Mouse (Mus musculus) stomach, embryonic 16.5 days (tissue): ENCODE measurements around the gene Camkmt. TPM values are rescaled to one million over a fixed set of nuclear protein-coding genes. Genes with fewer than 3 reads are reported as not detected.

Experiments used
- ATAC-seq: fragments of 200-750 bp; cut with Nextera tagmentation; 2 replicates; pipeline ENCODE4 v1.8.0; 2017; ENCODE audit warnings: moderate number of reproducible peaks, moderate TSS enrichment; ENCODE audit not compliant: insufficient read depth, low FRiP score
- H3K27ac ChIP-seq: fragments of 300-500 bp; sonication (generic); 2 replicates; pipeline ENCODE4 v1.5.1; 2014; ENCODE audit warnings: low read length
- H3K27me3 ChIP-seq: fragments of 300-500 bp; sonication (generic); 2 replicates; pipeline ENCODE4 v1.6.1; 2014; ENCODE audit warnings: low read length, control low read depth, mixed read lengths; ENCODE audit not compliant: control insufficient read depth, insufficient read depth
- H3K36me3 ChIP-seq: fragments of 300-500 bp; sonication (generic); 2 replicates; pipeline ENCODE4 v1.6.1; 2014; ENCODE audit warnings: low read length; ENCODE audit not compliant: control insufficient read depth, insufficient read depth
- H3K4me1 ChIP-seq: fragments of 300-500 bp; sonication (generic); 2 replicates; pipeline ENCODE4 v1.6.1; 2014; ENCODE audit warnings: low read length, control low read depth, mixed read lengths; ENCODE audit not compliant: control insufficient read depth, insufficient read depth
- H3K4me2 ChIP-seq: fragments of 300-500 bp; sonication (generic); 2 replicates; pipeline ENCODE4 v1.6.1; 2014; ENCODE audit warnings: low read depth, low read length, mixed read lengths
- H3K4me3 ChIP-seq: fragments of 300-500 bp; sonication (generic); replicated peaks from 2 replicates; pipeline ENCODE4 v1.5.1; 2014; ENCODE audit warnings: mild to moderate bottlenecking, low read length
- H3K9ac ChIP-seq: fragments of 300-500 bp; sonication (generic); 2 replicates; pipeline ENCODE4 v1.6.1; 2014; ENCODE audit warnings: low read length
- H3K9me3 ChIP-seq: fragments of 300-500 bp; sonication (generic); replicated peaks from 2 replicates; pipeline ENCODE4 v1.6.1; 2016; ENCODE audit warnings: low read length, control low read depth; ENCODE audit not compliant: control insufficient read depth
- WGBS: fragments of 180-500 bp; shearing (Covaris S2); extraction: QIAGEN DNeasy Blood & Tissue Kit; methylation state at CpG from one replicate; pipeline ENCODE4 v1.1.7; 2014; 5-methylcytosine and 5-hydroxymethylcytosine counted together
- polyA plus RNA-seq: library from polyadenylated mRNA; unstranded; fragments of >200 nt; fragmentation: Nextera tagmentation; extraction: Ambion mirVana; gene quantifications from 2 replicates; pipeline ENCODE4 v1.2.1, GENCODE M21; 2015

Gene Camkmt
- polyA plus RNA-seq, 1 experiment from 2014 or later: 13.7 TPM

- peaks cover 3% of the 10 kb centered on the region; the same call in 1 of the 2 replicates for H3K4me1 ChIP-seq
- ATAC-seq: no peak
- H3K27ac ChIP-seq: no peak overlapping the region
- no peaks in the 10 kb centered on the region for H3K36me3 ChIP-seq
- no peaks in the 10 kb centered on the region for H3K27me3 ChIP-seq
- H3K9me3 ChIP-seq: no peaks in the 10 kb centered on the region
- H3K4me2 ChIP-seq: no peak overlapping the region
- no peak overlapping the region for H3K4me3 ChIP-seq
- 65% methylated on average over 13 of the region's 13 CpGs for WGBS
- H3K9ac ChIP-seq: no peak overlapping the region
These were observed 281.7 kb downstream of the Camkmt start for GRCm38 (mm10) chr17:85372076-85372475.

GRCm38 (mm10) chr17:85372523-85372922, 282.2 kb downstream of the Camkmt start:
- Histone ChIP-seq H3K9ac (no peak overlapping the region), H3K4me2 (no peak overlapping the region), H3K4me1 (peaks cover 5% of the 10 kb centered on the region; the same call in 1 of the 2 replicates), H3K27ac (no peak overlapping the region), H3K27me3 (no peaks in the 10 kb centered on the region), H3K9me3 (no peaks in the 10 kb centered on the region), H3K36me3 (no peaks in the 10 kb centered on the region), H3K4me3 (no peak overlapping the region)
- no peak for ATAC-seq
- 87% methylated on average over 7 of the region's 7 CpGs for WGBS

GRCm38 (mm10) chr17:85374100-85374833, 283.9 kb downstream of the Camkmt start:
- no peaks in the 10 kb centered on the region for H3K36me3 ChIP-seq
- no peaks in the 10 kb centered on the region for H3K9me3 ChIP-seq
- no peak for ATAC-seq
- WGBS: 78% methylated on average over 19 of the region's 19 CpGs
- H3K9ac ChIP-seq: no peak overlapping the region
- H3K4me3 ChIP-seq: no peak overlapping the region
- no peak overlapping the region for H3K27ac ChIP-seq
- H3K4me1 ChIP-seq: peaks cover 5% of the 10 kb centered on the region; the same call in 1 of the 2 replicates
- no peak overlapping the region for H3K4me2 ChIP-seq
- H3K27me3 ChIP-seq: no peaks in the 10 kb centered on the region

GRCm38 (mm10) chr17:85374834-85375176, 284.5 kb downstream of the Camkmt start:
- Histone ChIP-seq H3K4me1 (peaks cover 5% of the 10 kb centered on the region; the same call in 1 of the 2 replicates), H3K9ac (no peak overlapping the region), H3K36me3 (no peaks in the 10 kb centered on the region), H3K9me3 (no peaks in the 10 kb centered on the region), H3K4me2 (no peak overlapping the region), H3K4me3 (no peak overlapping the region), H3K27me3 (no peaks in the 10 kb centered on the region), H3K27ac (no peak overlapping the region)
- WGBS: 65% methylated on average over 8 of the region's 8 CpGs
- no peak for ATAC-seq

GRCm38 (mm10) chr17:85375523-85375922, 285.2 kb downstream of the Camkmt start:
- H3K9ac ChIP-seq: no peak overlapping the region
- no peak overlapping the region for H3K27ac ChIP-seq
- H3K27me3 ChIP-seq: no peaks in the 10 kb centered on the region
- no peaks in the 10 kb centered on the region for H3K36me3 ChIP-seq
- peaks cover 5% of the 10 kb centered on the region; the same call in 1 of the 2 replicates for H3K4me1 ChIP-seq
- H3K4me3 ChIP-seq: no peak overlapping the region
- 29% methylated on average over 10 of the region's 10 CpGs for WGBS
- ATAC-seq: 0 out of 2 replicates have a peak, but pooled peaks have one; percentile 37
- no peaks in the 10 kb centered on the region for H3K9me3 ChIP-seq
- no peak overlapping the region for H3K4me2 ChIP-seq

- no peak for ATAC-seq
- Histone ChIP-seq H3K4me1 (peaks cover 5% of the 10 kb centered on the region; the same call in 1 of the 2 replicates), H3K27me3 (no peaks in the 10 kb centered on the region), H3K9me3 (no peaks in the 10 kb centered on the region), H3K36me3 (no peaks in the 10 kb centered on the region), H3K4me3 (no peak overlapping the region), H3K9ac (no peak overlapping the region), H3K27ac (no peak overlapping the region), H3K4me2 (no peak overlapping the region)
- WGBS: 45% methylated on average over 8 of the region's 8 CpGs
These were observed 287.1 kb downstream of the Camkmt start for GRCm38 (mm10) chr17:85377496-85377895.

GRCm38 (mm10) chr17:85379101-85379500, 288.7 kb downstream of the Camkmt start:
- no peak overlapping the region for H3K9ac ChIP-seq
- no peak overlapping the region for H3K27ac ChIP-seq
- H3K4me3 ChIP-seq: no peak overlapping the region
- 87% methylated on average over 7 of the region's 7 CpGs for WGBS
- no peaks in the 10 kb centered on the region for H3K9me3 ChIP-seq
- no peaks in the 10 kb centered on the region for H3K27me3 ChIP-seq
- no peak overlapping the region for H3K4me2 ChIP-seq
- H3K4me1 ChIP-seq: peaks cover 5% of the 10 kb centered on the region; the same call in 1 of the 2 replicates
- no peak for ATAC-seq
- no peaks in the 10 kb centered on the region for H3K36me3 ChIP-seq

GRCm38 (mm10) chr17:85381578-85382223, 291.3 kb downstream of the Camkmt start:
- Histone ChIP-seq H3K9ac (no peak overlapping the region), H3K4me3 (no peak overlapping the region), H3K4me2 (no peak overlapping the region), H3K4me1 (0 out of 2 replicates have a peak, but pooled peaks cover 3% of the 10 kb centered on the region), H3K27ac (no peak overlapping the region), H3K9me3 (no peaks in the 10 kb centered on the region), H3K27me3 (no peaks in the 10 kb centered on the region), H3K36me3 (no peaks in the 10 kb centered on the region)
- ATAC-seq: no peak
- WGBS: 62% methylated on average over 8 of the region's 8 CpGs

- 50% methylated on average over 4 of the region's 4 CpGs for WGBS
These were observed 292.0 kb downstream of the Camkmt start for GRCm38 (mm10) chr17:85382344-85382743.

More at GRCm38 (mm10) chr17:85382344-85382743, 292.0 kb downstream of the Camkmt start:
- Histone ChIP-seq H3K4me2 (no peak overlapping the region), H3K9me3 (no peaks in the 10 kb centered on the region), H3K4me1 (0 out of 2 replicates have a peak, but pooled peaks cover 3% of the 10 kb centered on the region), H3K27ac (no peak overlapping the region), H3K9ac (no peak overlapping the region), H3K4me3 (no peak overlapping the region), H3K27me3 (no peaks in the 10 kb centered on the region), H3K36me3 (no peaks in the 10 kb centered on the region)
- ATAC-seq: no peak
